In the genomic region with DNA sequence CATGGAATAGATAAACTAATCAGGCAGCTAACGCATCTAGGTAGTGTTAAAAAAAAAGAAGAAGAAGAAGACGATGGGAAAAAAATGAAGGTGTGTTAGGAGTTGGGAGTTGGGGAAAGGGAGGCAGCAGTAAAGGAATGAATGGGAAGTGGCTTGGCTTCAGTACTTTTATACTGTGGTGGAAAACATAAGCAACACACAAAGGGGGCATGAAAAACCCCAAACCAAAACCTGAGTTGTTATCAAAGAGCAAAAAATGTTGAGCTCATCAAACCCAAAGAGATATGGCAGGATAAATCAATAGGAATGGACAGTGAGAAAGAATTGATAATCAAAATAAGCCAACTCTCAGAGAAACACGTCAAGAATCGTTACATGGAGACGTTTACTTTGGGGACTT, we compare ENCODE assay signal across 12 mouse cellular contexts. TPM values are rescaled to one million over a fixed set of nuclear protein-coding genes. Genes with fewer than 3 reads are reported as not detected.
DNase-seq lines count a peak whose midpoint lies in the region; ATAC-seq and TF ChIP-seq lines count a peak whose summit lies in the region.
"Had no signal": no experiment of that assay in that cellular context is flagged by ENCODE, and none has a peak within 500 bp of the region (broad histone marks: within the 10 kb centered on the region; RNA-seq: fewer than 3 reads in every experiment).

No protein-coding gene starts in this region.

- ATAC-seq in kidney, embryonic 15.5 days (replicated peaks; ENCODE audit: low FRiP score): no peak
- no peak for ATAC-seq in forebrain, embryonic 12.5 days (ENCODE audit: low FRiP score)
- no peak for ATAC-seq in hindbrain, postnatal 0 days
- no peak for ATAC-seq in midbrain, embryonic 16.5 days
- ATAC-seq in cerebellum, adult (ENCODE audit: insufficient number of reproducible peaks, low FRiP score, low TSS enrichment): no peak
- ATAC-seq: activated CD4-positive, CD25-positive, alpha-beta regulatory T cell, adult 4 months had no signal

- DNase-seq in kidney, postnatal 25 days: no peak
- no peak for DNase-seq in hindbrain, postnatal 0 days (ENCODE audit: low spot score)
- no peak for DNase-seq in adrenal gland, postnatal 25 days
- no peak for DNase-seq in heart, postnatal 10 days

- H3K4me1 ChIP-seq in kidney, embryonic 15.5 days: 0 out of 2 replicates have a peak, but pooled peaks cover 5% of the 10 kb centered on the region
- peaks cover 16% of the 10 kb centered on the region for H3K4me1 ChIP-seq in forebrain, embryonic 12.5 days
- peaks cover 7% of the 10 kb centered on the region for H3K4me1 ChIP-seq in hindbrain, postnatal 0 days (ENCODE audit: insufficient read depth, low read length)
- peaks cover 26% of the 10 kb centered on the region for H3K4me1 ChIP-seq in midbrain, embryonic 16.5 days (ENCODE audit: control insufficient read depth, insufficient read depth, low read length)

- peak overlapping the region; percentile 86 for H3K4me2 ChIP-seq in kidney, embryonic 15.5 days
- H3K4me2 ChIP-seq in forebrain, embryonic 12.5 days: peak overlapping the region; percentile 66
- H3K4me2 ChIP-seq in hindbrain, postnatal 0 days (ENCODE audit: low read depth, low read length): peak overlapping the region; percentile 72
- H3K4me2 ChIP-seq in midbrain, embryonic 16.5 days (ENCODE audit: low read length): peak overlapping the region; percentile 83

- no peaks in the 10 kb centered on the region for H3K27me3 ChIP-seq in kidney, embryonic 15.5 days
- no peaks in the 10 kb centered on the region for H3K27me3 ChIP-seq in forebrain, embryonic 12.5 days
- no peaks in the 10 kb centered on the region for H3K27me3 ChIP-seq in hindbrain, postnatal 0 days (ENCODE audit: insufficient read depth, low read length)
- no peaks in the 10 kb centered on the region for H3K27me3 ChIP-seq in midbrain, embryonic 16.5 days (ENCODE audit: control insufficient read depth, insufficient read depth, low read depth, low read length)

- H3K4me3 ChIP-seq in kidney, embryonic 15.5 days (replicated peaks): no peak overlapping the region
- peak overlapping the region; percentile 100 for H3K4me3 ChIP-seq in forebrain, embryonic 12.5 days (replicated peaks)
- H3K4me3 ChIP-seq in hindbrain, postnatal 0 days (ENCODE audit: low read length): peak overlapping the region; percentile 97
- H3K4me3 ChIP-seq in midbrain, embryonic 16.5 days (ENCODE audit: low read depth, low read length): peak overlapping the region; percentile 65

- H3K9ac ChIP-seq in kidney, embryonic 15.5 days: no peak overlapping the region
- H3K9ac ChIP-seq in forebrain, embryonic 12.5 days: peak overlapping the region; percentile 99
- H3K9ac ChIP-seq in hindbrain, postnatal 0 days (replicated peaks; ENCODE audit: low read length): 0 out of 2 replicates have a peak overlapping the region, but pooled peaks have one; percentile 38
- peak overlapping the region; percentile 78 for H3K9ac ChIP-seq in midbrain, embryonic 16.5 days (ENCODE audit: low read depth, low read length)
- H3K9ac ChIP-seq: liver, embryonic 14.5 days had no signal

- TF ChIP-seq CTCF in hindbrain, postnatal 0 days (IDR thresholded peaks at IDR 0.05; ENCODE audit: low read depth): no peak

- H3K27ac ChIP-seq in kidney, embryonic 15.5 days: no peak overlapping the region
- peak overlapping the region; percentile 63 for H3K27ac ChIP-seq in forebrain, embryonic 12.5 days
- 0 out of 2 replicates have a peak overlapping the region, but pooled peaks have one; percentile 41 for H3K27ac ChIP-seq in hindbrain, postnatal 0 days
- H3K27ac ChIP-seq in midbrain, embryonic 16.5 days (ENCODE audit: low read length): peak overlapping the region; percentile 94
- H3K27ac ChIP-seq: liver, embryonic 14.5 days had no signal

- H3K36me3 ChIP-seq in kidney, embryonic 15.5 days: peaks cover 3% of the 10 kb centered on the region; the same call in 1 of the 2 replicates
- H3K36me3 ChIP-seq in forebrain, embryonic 12.5 days (replicated peaks): peaks cover 34% of the 10 kb centered on the region
- H3K36me3 ChIP-seq in hindbrain, postnatal 0 days (ENCODE audit: insufficient read depth, low read length): no peaks in the 10 kb centered on the region
- peaks cover 5% of the 10 kb centered on the region; the same call in 1 of the 2 replicates for H3K36me3 ChIP-seq in midbrain, embryonic 16.5 days (ENCODE audit: control insufficient read depth, insufficient read depth, low read length)
- H3K36me3 ChIP-seq: G1E had no signal

- intact Hi-C loops in heart, postnatal 10 days (cut with DNase I): no loop called here

- H3K9me3 ChIP-seq in kidney, embryonic 15.5 days (replicated peaks): no peaks in the 10 kb centered on the region
- no peaks in the 10 kb centered on the region for H3K9me3 ChIP-seq in forebrain, embryonic 12.5 days
- H3K9me3 ChIP-seq in hindbrain, postnatal 0 days (ENCODE audit: low read length): no peaks in the 10 kb centered on the region
- H3K9me3 ChIP-seq in midbrain, embryonic 16.5 days (replicated peaks; ENCODE audit: control insufficient read depth, low read length, poor library complexity, severe bottlenecking): no peaks in the 10 kb centered on the region

- 51% methylated on average over 5 of the region's 5 CpGs for WGBS in kidney, embryonic 15.5 days
- 29% methylated on average over 5 of the region's 5 CpGs for WGBS in forebrain, embryonic 12.5 days
- WGBS in hindbrain, postnatal 0 days: 19% methylated on average over 5 of the region's 5 CpGs
- 11% methylated on average over 5 of the region's 5 CpGs for WGBS in midbrain, embryonic 16.5 days

RNA-seq across cellular contexts. Expression of a gene that starts 5.6 kb away (rescaled TPM):
- 71.1 and 77.9 TPM in 2 replicates for polyA plus RNA-seq in kidney, embryonic 15.5 days (2015; fragmentation: Nextera tagmentation; extraction: Ambion mirVana)
- 701 and 760 TPM in 2 replicates for polyA plus RNA-seq in forebrain, embryonic 12.5 days (2016; fragmentation: Nextera tagmentation; extraction: Ambion mirVana)
- total RNA-seq in hindbrain, postnatal 0 days (2014; rRNA removed): 95.5 and 101 TPM in 2 replicates
- polyA plus RNA-seq in hindbrain, postnatal 0 days (2015; fragmentation: Nextera tagmentation; extraction: Ambion mirVana): 92.9 and 97.8 TPM in 2 replicates
- 371 and 465 TPM in 2 replicates for polyA plus RNA-seq in midbrain, embryonic 16.5 days (2015; fragmentation: Nextera tagmentation; extraction: Ambion mirVana)
- total RNA-seq in adrenal gland, postnatal 25 days (2021): 0.30 and 0.33 TPM in 2 replicates
- 1 to 10 TPM; 2.3 TPM for total RNA-seq in heart, postnatal 10 days (2021)
- total RNA-seq: common myeloid progenitor, adult 5-6 weeks had no signal
- polyA plus RNA-seq: G1E had no signal
